Mouse (Mus musculus) leukemia stem cell, adult 10-12 weeks (primary cell): ENCODE measurements around the gene Eefsec. TPM values are rescaled to one million over a fixed set of nuclear protein-coding genes. Genes with fewer than 3 reads are reported as not detected.

Experiments used
- polyA plus RNA-seq: library from polyadenylated mRNA; stranded (reverse); fragments of >175 nt; gene quantifications from 2 replicates; pipeline ENCODE4 v1.2.3, GENCODE M21; 2012; ENCODE audit warnings: low replicate concordance

Gene Eefsec
- 19.8 and 21.5 TPM in 2 replicates for polyA plus RNA-seq

GRCm38 (mm10) chr6:88446063-88447002, at the start of gene Eefsec:
Gene Eefsec, minus strand, starts transcription at chr6:88446539.

GRCm38 (mm10) chr6:88465181-88465920, 19.0 kb upstream of the Eefsec start, which contains the start of gene Ruvbl1:
Gene Ruvbl1, plus strand, starts transcription at chr6:88465409.

GRCm38 (mm10) chr6:88221968-88222367, 224.4 kb downstream of the Eefsec start, which contains the start of gene Dnajb8:
Gene Dnajb8, plus strand, starts transcription at chr6:88222268.

Other genes with a start within 250 kb of the Eefsec start
- gene Dnajb8, start 224.3 kb downstream of the Eefsec start, polyA plus RNA-seq: not detected in 2 replicates
- 8.9 and 35.9 TPM in 2 replicates for gene Ruvbl1, start 18.9 kb upstream of the Eefsec start, polyA plus RNA-seq
- gene Sec61a1, start 72.4 kb upstream of the Eefsec start, polyA plus RNA-seq: 54.2 and 175 TPM in 2 replicates
- not detected in 2 replicates for gene Kbtbd12, start 191.4 kb upstream of the Eefsec start, polyA plus RNA-seq